Mouse (Mus musculus): ENCODE results near the gene Ptprf.
A peak's percentile ranks its signal among the peaks of the same experiment; 100 is the strongest.

- TF ChIP-seq EP300 (IDR thresholded peaks at IDR 0.05; ENCODE audit: insufficient read depth, low read depth, low read length) (no peak), POLR2A (IDR thresholded peaks at IDR 0.05; ENCODE audit: insufficient read depth, low read depth, low read length) (0 out of 2 replicates have a peak, but pooled peaks have one; percentile 1), CTCF (IDR thresholded peaks at IDR 0.05) (no peak)
Observed at GRCm38 (mm10) chr4:118178952-118179466, 112.2 kb downstream of the Ptprf start.

Data from heart, adult 2 months (tissue).